Mouse (Mus musculus): Measurements from ENCODE around the gene Serpinb9c. TPM values are rescaled to one million over a fixed set of nuclear protein-coding genes. Genes with fewer than 3 reads are reported as not detected.

Gene Serpinb9c
- polyA plus RNA-seq, 1 experiment from 2014 or later: not detected

Other genes starting within 250 kb of the Serpinb9c start
- 0.32 and 0.54 TPM in 2 replicates for gene Serpinb6b, start 194.5 kb downstream of the Serpinb9c start, polyA plus RNA-seq (2014; fragmentation: Nextera tagmentation; extraction: Ambion mirVana)
- gene Serpinb9, start 156.5 kb downstream of the Serpinb9c start, polyA plus RNA-seq (2014; fragmentation: Nextera tagmentation; extraction: Ambion mirVana): 0.72 and 1.4 TPM in 2 replicates
- not detected in 2 replicates for gene Serpinb9b, start 132.3 kb downstream of the Serpinb9c start, polyA plus RNA-seq (2014; fragmentation: Nextera tagmentation; extraction: Ambion mirVana)
- not detected in 2 replicates for gene Serpinb1b, start 81.2 kb downstream of the Serpinb9c start, polyA plus RNA-seq (2014; fragmentation: Nextera tagmentation; extraction: Ambion mirVana)
- gene Serpinb9d, start 33.2 kb upstream of the Serpinb9c start, polyA plus RNA-seq (2014; fragmentation: Nextera tagmentation; extraction: Ambion mirVana): not detected in 2 replicates
- gene Serpinb9e, start 89.9 kb upstream of the Serpinb9c start, polyA plus RNA-seq (2014; fragmentation: Nextera tagmentation; extraction: Ambion mirVana): not detected in 2 replicates
- not detected in 2 replicates for gene Serpinb9f, start 164.3 kb upstream of the Serpinb9c start, polyA plus RNA-seq (2014; fragmentation: Nextera tagmentation; extraction: Ambion mirVana)
- gene Gm11397, start 236.0 kb upstream of the Serpinb9c start, polyA plus RNA-seq (2014; fragmentation: Nextera tagmentation; extraction: Ambion mirVana): not detected in 2 replicates